In genomic region chr8:79612298-79612697, GRCm38 (mm10) we compare ENCODE assay signal across 22 mouse cellular contexts. TPM values are rescaled to one million over a fixed set of nuclear protein-coding genes. Genes with fewer than 3 reads are reported as not detected.
A peak's percentile ranks its signal among the peaks of the same experiment; 100 is the strongest.
DNase-seq lines count a peak whose midpoint lies in the region; ATAC-seq and TF ChIP-seq lines count a peak whose summit lies in the region.
"Had no signal": no experiment of that assay in that cellular context is flagged by ENCODE, and none has a peak within 500 bp of the region (broad histone marks: within the 10 kb centered on the region; RNA-seq: fewer than 3 reads in every experiment).

No protein-coding gene starts in this region.

- 61% methylated on average over 6 of the region's 6 CpGs for WGBS in heart, embryonic 16.5 days
- WGBS in midbrain, embryonic 16.5 days, result 52% methylated on average over 6 of the region's 6 CpGs
- WGBS in midbrain, embryonic 14.5 days, result 52% methylated on average over 6 of the region's 6 CpGs

- H3K4me2 ChIP-seq in heart, embryonic 16.5 days (ENCODE audit: low read depth, low read length), result no peak overlapping the region
- H3K4me2 ChIP-seq in midbrain, embryonic 16.5 days (ENCODE audit: low read length), result no peak overlapping the region
- no peak overlapping the region for H3K4me2 ChIP-seq in midbrain, embryonic 14.5 days (ENCODE audit: low read length)
- peak overlapping the region; percentile 19 for H3K4me2 ChIP-seq in myocyte (ENCODE audit: low read depth)
- H3K4me2 ChIP-seq: embryonic facial prominence, embryonic 12.5 days; forebrain, embryonic 15.5 days; kidney, embryonic 15.5 days; limb, embryonic 15.5 days; liver, embryonic 15.5 days; midbrain, embryonic 15.5 days had no signal

- no peak for ATAC-seq in heart, embryonic 16.5 days (replicated peaks; ENCODE audit: extremely low read depth, insufficient read depth, low FRiP score)
- ATAC-seq in midbrain, embryonic 16.5 days, result peak; percentile 8; the same call in 1 of the 2 replicates
- ATAC-seq in midbrain, embryonic 14.5 days (ENCODE audit: low FRiP score, low TSS enrichment), result no peak
- ATAC-seq: forebrain, embryonic 15.5 days; hindbrain, postnatal 0 days; intestine, postnatal 0 days; midbrain, embryonic 15.5 days had no signal

- no peak overlapping the region for H3K9ac ChIP-seq in heart, embryonic 16.5 days (ENCODE audit: low read length)
- H3K9ac ChIP-seq in midbrain, embryonic 16.5 days (ENCODE audit: low read depth, low read length), result no peak overlapping the region
- no peak overlapping the region for H3K9ac ChIP-seq in midbrain, embryonic 14.5 days (replicated peaks; ENCODE audit: low read length)
- H3K9ac ChIP-seq: embryonic facial prominence, embryonic 12.5 days; forebrain, embryonic 15.5 days; kidney, embryonic 15.5 days; limb, embryonic 15.5 days; liver, embryonic 15.5 days; midbrain, embryonic 15.5 days had no signal

- peak overlapping the region; percentile 84 for H3K27ac ChIP-seq in heart, embryonic 16.5 days (ENCODE audit: low read length)
- H3K27ac ChIP-seq in midbrain, embryonic 16.5 days (ENCODE audit: low read length), result no peak overlapping the region
- H3K27ac ChIP-seq in midbrain, embryonic 14.5 days (replicated peaks; ENCODE audit: low read depth, low read length), result no peak overlapping the region
- H3K27ac ChIP-seq: embryonic facial prominence, embryonic 12.5 days; forebrain, embryonic 15.5 days; hindbrain, embryonic 10.5 days; hindbrain, postnatal 0 days; limb, embryonic 15.5 days; liver, embryonic 15.5 days; midbrain, embryonic 15.5 days had no signal

- no peaks in the 10 kb centered on the region for H3K79me2 ChIP-seq in myocyte (ENCODE audit: control insufficient read depth, insufficient read depth)

- H3K4me1 ChIP-seq in heart, embryonic 16.5 days (ENCODE audit: control insufficient read depth, insufficient read depth, low read length), result peaks cover 15% of the 10 kb centered on the region
- no peaks in the 10 kb centered on the region for H3K4me1 ChIP-seq in midbrain, embryonic 16.5 days (ENCODE audit: control insufficient read depth, insufficient read depth, low read length)
- H3K4me1 ChIP-seq in midbrain, embryonic 14.5 days (ENCODE audit: control insufficient read depth, insufficient read depth, low read length), result no peaks in the 10 kb centered on the region
- H3K4me1 ChIP-seq: embryonic facial prominence, embryonic 12.5 days; forebrain, embryonic 15.5 days; hindbrain, embryonic 10.5 days; limb, embryonic 15.5 days; midbrain, embryonic 15.5 days had no signal

- no peak overlapping the region for H3K4me3 ChIP-seq in heart, embryonic 16.5 days (ENCODE audit: low read length)
- H3K4me3 ChIP-seq in midbrain, embryonic 16.5 days (ENCODE audit: low read depth, low read length), result no peak overlapping the region
- no peak overlapping the region for H3K4me3 ChIP-seq in midbrain, embryonic 14.5 days (replicated peaks; ENCODE audit: low read depth, low read length)
- no peak overlapping the region for H3K4me3 ChIP-seq in myocyte
- H3K4me3 ChIP-seq: embryonic facial prominence, embryonic 12.5 days; forebrain, embryonic 15.5 days; hindbrain, embryonic 10.5 days; kidney, embryonic 15.5 days; limb, embryonic 15.5 days; liver, embryonic 15.5 days; midbrain, embryonic 15.5 days had no signal

- no peaks in the 10 kb centered on the region for H3K27me3 ChIP-seq in heart, embryonic 16.5 days (ENCODE audit: control insufficient read depth, insufficient read depth, low read length)
- no peaks in the 10 kb centered on the region for H3K27me3 ChIP-seq in midbrain, embryonic 16.5 days (ENCODE audit: control insufficient read depth, insufficient read depth, low read depth, low read length)
- no peaks in the 10 kb centered on the region for H3K27me3 ChIP-seq in midbrain, embryonic 14.5 days (ENCODE audit: control insufficient read depth, insufficient read depth, low read length)
- no peaks in the 10 kb centered on the region for H3K27me3 ChIP-seq in myocyte (ENCODE audit: control insufficient read depth, insufficient read depth, insufficient read length)
- H3K27me3 ChIP-seq: embryonic facial prominence, embryonic 12.5 days; forebrain, embryonic 15.5 days; kidney, embryonic 15.5 days; limb, embryonic 15.5 days; liver, embryonic 15.5 days; megakaryocyte, embryonic 14.5 days; midbrain, embryonic 15.5 days had no signal

- H3K9me3 ChIP-seq in heart, embryonic 16.5 days (replicated peaks; ENCODE audit: control insufficient read depth, low read length), result no peaks in the 10 kb centered on the region
- no peaks in the 10 kb centered on the region for H3K9me3 ChIP-seq in midbrain, embryonic 16.5 days (replicated peaks; ENCODE audit: control insufficient read depth, low read length, poor library complexity, severe bottlenecking)
- no peaks in the 10 kb centered on the region for H3K9me3 ChIP-seq in midbrain, embryonic 14.5 days (ENCODE audit: control insufficient read depth, low read length)
- H3K9me3 ChIP-seq: embryonic facial prominence, embryonic 12.5 days; forebrain, embryonic 15.5 days; hindbrain, embryonic 10.5 days; kidney, embryonic 15.5 days; limb, embryonic 15.5 days; liver, embryonic 15.5 days; megakaryocyte, embryonic 14.5 days; midbrain, embryonic 15.5 days had no signal

- intact Hi-C loops in heart, postnatal 14 days (cut with DNase I), result no loop called here

- TF ChIP-seq POLR2A in myocyte (IDR thresholded peaks at IDR 0.05; ENCODE audit: insufficient read length, low read depth), result no peak

- DNase-seq in heart, adult 11 months, result peak; percentile 39
- no peak for DNase-seq in heart, adult 9 months (ENCODE audit: low spot score in 2 of 2)
- DNase-seq in heart, postnatal 14 days, result no peak
- DNase-seq in midbrain, embryonic 14.5 days, result no peak
- DNase-seq in yolk sac, embryonic 10.5 days (ENCODE audit: low spot score), result no peak
- DNase-seq: cerebellum, adult 8-10 months; gastrocnemius, postnatal 14 days; kidney, postnatal 4 days; lung, postnatal 10 days had no signal

- no peaks in the 10 kb centered on the region for H3K36me3 ChIP-seq in heart, embryonic 16.5 days (ENCODE audit: control insufficient read depth, insufficient read depth)
- H3K36me3 ChIP-seq in midbrain, embryonic 16.5 days (ENCODE audit: control insufficient read depth, insufficient read depth, low read length), result no peaks in the 10 kb centered on the region
- no peaks in the 10 kb centered on the region for H3K36me3 ChIP-seq in midbrain, embryonic 14.5 days (ENCODE audit: control insufficient read depth, insufficient read depth, low read length)
- no peaks in the 10 kb centered on the region for H3K36me3 ChIP-seq in myocyte (ENCODE audit: control insufficient read depth, insufficient read depth)
- H3K36me3 ChIP-seq: embryonic facial prominence, embryonic 12.5 days; forebrain, embryonic 15.5 days; hindbrain, embryonic 10.5 days; kidney, embryonic 15.5 days; limb, embryonic 15.5 days; liver, embryonic 15.5 days; midbrain, embryonic 15.5 days had no signal

- H3ac ChIP-seq in myocyte (ENCODE audit: control insufficient read depth, insufficient read length), result no peak overlapping the region

TF ChIP-seq in myocyte, 11 proteins besides CTCF, POLR2A, EP300 and RAD21:
- TF ChIP-seq MYOG (IDR thresholded peaks at IDR 0.05; ENCODE audit: control insufficient read depth in 1 of 3, insufficient read depth in 1 of 3, insufficient read length in 2 of 3, low read depth in 2 of 3), result no peak
- TF ChIP-seq SRF (IDR thresholded peaks at IDR 0.05; ENCODE audit: control insufficient read depth, insufficient read length, low read depth), result no peak

RNA-seq across cellular contexts. Expression of gene Otud4, which starts 27.1 kb away (rescaled TPM):
- 11.8 and 14.4 TPM in 2 replicates for polyA plus RNA-seq in heart, embryonic 16.5 days (2015; fragmentation: Nextera tagmentation; extraction: Ambion mirVana)
- total RNA-seq in heart, postnatal 14 days (2021), result 10 to 100 TPM; 45.5 to 45.7 TPM
- polyA plus RNA-seq in midbrain, embryonic 16.5 days (2015; fragmentation: Nextera tagmentation; extraction: Ambion mirVana), result 9.7 and 10.2 TPM in 2 replicates
- 15.4 and 18.2 TPM in 2 replicates for polyA plus RNA-seq in midbrain, embryonic 14.5 days (2014; fragmentation: Nextera tagmentation; extraction: Ambion mirVana)
- 6.0 TPM for polyA plus RNA-seq in myocyte (2012; fragmentation: generic; extraction: Trizol)
